Mouse (Mus musculus): ENCODE measurements around the gene Zfp819.
"Not testable (repeated sequence)": the region's sequence is repeated elsewhere in the genome, so short reads cannot be mapped to it uniquely, and the experiment has no call there.

The Zfp819 gene

GRCm38 (mm10) chr7:43643046-43643652, 36.2 kb downstream of the Zfp819 start:
- no peak for DNase-seq

DNA sequence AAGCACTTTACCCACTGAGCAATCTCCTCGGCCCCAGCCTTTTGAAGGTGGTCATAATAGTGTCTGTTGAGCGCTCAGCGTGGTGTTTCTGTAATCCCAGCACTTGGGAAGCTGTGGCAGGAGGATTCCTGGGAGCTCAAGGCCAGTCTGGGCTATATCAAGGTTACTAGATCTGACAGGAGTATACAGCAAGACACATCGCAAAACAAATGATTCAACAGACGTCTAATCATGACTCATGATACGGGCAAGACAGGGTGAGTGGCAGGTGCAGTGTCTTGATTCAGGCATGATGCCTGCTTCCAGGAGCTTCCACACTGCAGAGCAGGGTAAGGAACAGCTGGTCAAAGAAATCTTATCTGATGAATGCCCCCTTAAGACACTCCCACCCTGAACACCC, 45.7 kb downstream of the Zfp819 start:
- no peak for DNase-seq

GRCm38 (mm10) chr7:43654519-43654918, 47.5 kb downstream of the Zfp819 start:
- DNase-seq = no peak

DNA sequence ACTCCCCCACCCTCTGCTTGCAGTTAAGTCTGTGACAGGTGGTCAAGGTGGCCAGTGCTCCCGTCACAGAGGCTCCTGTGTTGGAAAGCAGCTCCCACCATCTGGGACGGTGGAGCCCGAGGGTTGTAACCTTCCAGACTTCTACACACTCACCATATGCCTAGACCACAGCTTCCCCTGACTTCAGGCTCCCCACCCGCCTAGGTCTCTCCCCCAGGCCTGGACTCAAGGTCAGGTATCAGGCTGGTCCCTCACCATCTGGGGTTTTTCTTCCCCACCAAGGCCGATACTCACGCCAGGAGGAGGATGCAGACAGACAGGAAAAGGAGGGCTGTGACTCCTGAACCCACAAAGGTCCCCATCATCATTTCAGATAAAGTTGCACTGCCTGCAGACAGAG, 49.3 kb downstream of the Zfp819 start:
- DNase-seq = no peak

DNA sequence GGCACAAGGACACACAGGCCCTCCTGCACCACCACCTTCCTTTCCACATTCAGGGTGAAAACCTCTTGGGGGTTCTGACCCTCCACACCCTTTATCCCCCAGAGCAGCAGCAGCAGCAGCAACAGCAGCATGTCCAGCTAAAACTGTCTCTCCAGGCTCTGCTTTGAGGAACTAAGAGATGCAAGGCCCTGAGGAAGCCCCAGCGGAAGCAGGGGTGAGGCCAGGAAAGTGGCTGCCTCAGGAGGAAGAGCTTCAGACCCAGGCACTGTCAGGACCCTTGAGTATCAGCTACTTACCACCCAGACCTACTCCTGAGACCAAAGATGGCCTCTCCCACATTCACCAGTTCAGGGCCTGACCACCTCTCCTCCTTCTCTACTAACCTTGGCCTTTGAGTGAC, 53.0 kb downstream of the Zfp819 start, which contains the start of gene Siglece:
Siglece (minus strand) TSS at position 160 of the 400 bp plus-strand sequence.
- DNase-seq = no peak

DNA sequence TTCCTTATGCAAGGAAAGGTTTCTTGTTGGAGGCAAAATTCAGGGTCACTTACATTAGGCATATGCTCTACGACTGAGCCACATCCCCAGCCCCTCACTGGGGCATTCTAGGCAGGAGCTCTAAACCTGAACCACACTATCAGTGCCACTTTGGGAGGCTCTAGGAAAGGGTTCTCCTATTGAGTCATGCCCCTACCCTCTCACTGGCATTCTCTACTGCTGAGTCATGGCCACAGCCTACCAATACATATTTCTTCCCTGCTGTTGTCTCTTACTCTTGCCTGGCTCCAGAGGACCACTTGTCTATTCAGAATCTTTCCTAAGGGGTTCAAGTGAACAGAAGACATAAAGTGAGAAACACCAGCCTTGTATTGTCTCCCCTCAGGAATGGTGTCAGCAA, 55.8 kb downstream of the Zfp819 start:
- no peak for DNase-seq

DNA sequence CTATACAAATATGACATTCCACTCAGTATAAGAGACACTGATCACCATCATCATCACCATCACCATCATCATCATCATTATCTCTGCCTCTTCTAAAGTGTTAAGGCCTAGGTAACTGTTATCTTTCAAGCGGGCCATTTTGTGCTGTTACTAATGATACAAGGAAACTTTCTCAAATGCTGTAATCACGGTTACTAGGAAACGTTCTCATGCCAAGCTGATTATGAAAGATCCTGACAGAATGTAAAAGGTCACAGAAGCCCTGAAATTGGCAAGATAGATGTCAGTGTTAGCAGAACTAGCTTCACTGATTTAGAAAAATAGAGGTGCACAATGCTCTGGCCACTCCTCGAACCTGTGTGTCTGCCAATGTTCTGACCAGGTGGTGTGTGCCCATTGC, 60.3 kb downstream of the Zfp819 start:
- DNase-seq = not testable (repeated sequence)
